Mouse (Mus musculus): ENCODE measurements around the gene Gpc5. TPM values are rescaled to one million over a fixed set of nuclear protein-coding genes. Genes with fewer than 3 reads are reported as not detected.

Gene Gpc5
- polyA plus RNA-seq, 1 experiment: 3.2 TPM

- DNase-seq (ENCODE audit: low read depth): no peak
- TF ChIP-seq POLR2A (IDR thresholded peaks at IDR 0.05; ENCODE audit: borderline replicate concordance, extremely low read depth, insufficient read depth, insufficient read length, poor library complexity, severe bottlenecking) (no peak), CTCF (IDR thresholded peaks at IDR 0.05; ENCODE audit: borderline replicate concordance, extremely low read depth, insufficient read depth, insufficient read length) (no peak)
These were observed 884.0 kb downstream of the Gpc5 start for GRCm38 (mm10) chr14:115976062-115976461.

- no peak for TF ChIP-seq POLR2A (IDR thresholded peaks at IDR 0.05; ENCODE audit: borderline replicate concordance, extremely low read depth, insufficient read depth, insufficient read length, poor library complexity, severe bottlenecking)
These were observed 887.2 kb downstream of the Gpc5 start for GRCm38 (mm10) chr14:115979233-115979632.

GRCm38 (mm10) chr14:115990764-115991163, 898.7 kb downstream of the Gpc5 start:
- no peak for DNase-seq (ENCODE audit: low read depth)
- TF ChIP-seq CTCF (IDR thresholded peaks at IDR 0.05; ENCODE audit: borderline replicate concordance, extremely low read depth, insufficient read depth, insufficient read length) (no peak), POLR2A (IDR thresholded peaks at IDR 0.05; ENCODE audit: borderline replicate concordance, extremely low read depth, insufficient read depth, insufficient read length, poor library complexity, severe bottlenecking) (no peak)

More at GRCm38 (mm10) chr14:115979233-115979632, 887.2 kb downstream of the Gpc5 start:
- no peak for DNase-seq (ENCODE audit: low read depth)

GRCm38 (mm10) chr14:115993520-115994106, 901.6 kb downstream of the Gpc5 start:
- TF ChIP-seq POLR2A (IDR thresholded peaks at IDR 0.05; ENCODE audit: borderline replicate concordance, extremely low read depth, insufficient read depth, insufficient read length, poor library complexity, severe bottlenecking) (no peak), CTCF (IDR thresholded peaks at IDR 0.05; ENCODE audit: borderline replicate concordance, extremely low read depth, insufficient read depth, insufficient read length) (no peak)
- no peak for DNase-seq (ENCODE audit: low read depth)

- TF ChIP-seq POLR2A (IDR thresholded peaks at IDR 0.05; ENCODE audit: borderline replicate concordance, extremely low read depth, insufficient read depth, insufficient read length, poor library complexity, severe bottlenecking) (no peak), CTCF (IDR thresholded peaks at IDR 0.05; ENCODE audit: borderline replicate concordance, extremely low read depth, insufficient read depth, insufficient read length) (no peak)
- DNase-seq (ENCODE audit: low read depth): no peak
These were observed 906.9 kb downstream of the Gpc5 start for GRCm38 (mm10) chr14:115998931-115999330.

- no peak for DNase-seq (ENCODE audit: low read depth)
- TF ChIP-seq CTCF (IDR thresholded peaks at IDR 0.05; ENCODE audit: borderline replicate concordance, extremely low read depth, insufficient read depth, insufficient read length) (no peak), POLR2A (IDR thresholded peaks at IDR 0.05; ENCODE audit: borderline replicate concordance, extremely low read depth, insufficient read depth, insufficient read length, poor library complexity, severe bottlenecking) (no peak)
These were observed 995.0 kb downstream of the Gpc5 start for GRCm38 (mm10) chr14:116087010-116087409.

- no peak for DNase-seq (ENCODE audit: low read depth)
- no peak for TF ChIP-seq POLR2A (IDR thresholded peaks at IDR 0.05; ENCODE audit: borderline replicate concordance, extremely low read depth, insufficient read depth, insufficient read length, poor library complexity, severe bottlenecking)
- TF ChIP-seq CTCF (IDR thresholded peaks at IDR 0.05; ENCODE audit: borderline replicate concordance, extremely low read depth, insufficient read depth, insufficient read length): no peak
These were observed 1035.9 kb downstream of the Gpc5 start for GRCm38 (mm10) chr14:116127943-116128342.

- TF ChIP-seq CTCF (IDR thresholded peaks at IDR 0.05; ENCODE audit: borderline replicate concordance, extremely low read depth, insufficient read depth, insufficient read length): no peak
- no peak for TF ChIP-seq POLR2A (IDR thresholded peaks at IDR 0.05; ENCODE audit: borderline replicate concordance, extremely low read depth, insufficient read depth, insufficient read length, poor library complexity, severe bottlenecking)
- no peak for DNase-seq (ENCODE audit: low read depth)
These were observed 1045.3 kb downstream of the Gpc5 start for GRCm38 (mm10) chr14:116137330-116137729.

- DNase-seq (ENCODE audit: low read depth): no peak
- TF ChIP-seq CTCF (IDR thresholded peaks at IDR 0.05; ENCODE audit: borderline replicate concordance, extremely low read depth, insufficient read depth, insufficient read length) (no peak), POLR2A (IDR thresholded peaks at IDR 0.05; ENCODE audit: borderline replicate concordance, extremely low read depth, insufficient read depth, insufficient read length, poor library complexity, severe bottlenecking) (no peak)
These were observed 1045.8 kb downstream of the Gpc5 start for GRCm38 (mm10) chr14:116137772-116138171.

GRCm38 (mm10) chr14:116162586-116162985, 1070.6 kb downstream of the Gpc5 start:
- no peak for TF ChIP-seq CTCF (IDR thresholded peaks at IDR 0.05; ENCODE audit: borderline replicate concordance, extremely low read depth, insufficient read depth, insufficient read length)
- no peak for TF ChIP-seq POLR2A (IDR thresholded peaks at IDR 0.05; ENCODE audit: borderline replicate concordance, extremely low read depth, insufficient read depth, insufficient read length, poor library complexity, severe bottlenecking)
- DNase-seq (ENCODE audit: low read depth): peak; percentile 17

GRCm38 (mm10) chr14:116167401-116167800, 1075.4 kb downstream of the Gpc5 start:
- no peak for DNase-seq (ENCODE audit: low read depth)
- TF ChIP-seq POLR2A (IDR thresholded peaks at IDR 0.05; ENCODE audit: borderline replicate concordance, extremely low read depth, insufficient read depth, insufficient read length, poor library complexity, severe bottlenecking) (no peak), CTCF (IDR thresholded peaks at IDR 0.05; ENCODE audit: borderline replicate concordance, extremely low read depth, insufficient read depth, insufficient read length) (no peak)

- TF ChIP-seq POLR2A (IDR thresholded peaks at IDR 0.05; ENCODE audit: borderline replicate concordance, extremely low read depth, insufficient read depth, insufficient read length, poor library complexity, severe bottlenecking) (no peak), CTCF (IDR thresholded peaks at IDR 0.05; ENCODE audit: borderline replicate concordance, extremely low read depth, insufficient read depth, insufficient read length) (no peak)
- DNase-seq (ENCODE audit: low read depth): peak; percentile 58
These were observed 1077.1 kb downstream of the Gpc5 start for GRCm38 (mm10) chr14:116169129-116169528.

All from brain, embryonic 14.5 days (tissue).